Mouse (Mus musculus): ENCODE measurements around the gene Plekha6. TPM values are rescaled to one million over a fixed set of nuclear protein-coding genes. Genes with fewer than 3 reads are reported as not detected.

Plekha6 gene
- total and polyA plus RNA-seq, 3 experiments, result 11.8 to 28.5 TPM; not detected in 1

- no peak for DNase-seq (ENCODE audit: low read depth, low spot score)
- Histone ChIP-seq H3K27me3 (ENCODE audit: control insufficient read depth in 1 of 2, insufficient read depth in 2 of 2, low read length in 2 of 2) (no peaks in the 10 kb centered on the region), H3K27ac (ENCODE audit: control insufficient read depth, low read depth, low read length) (no peak overlapping the region), H3K4me1 (ENCODE audit: control insufficient read depth in 1 of 2, insufficient read depth in 2 of 2, low read length in 2 of 2) (no peaks in the 10 kb centered on the region), H3K4me3 (ENCODE audit: control insufficient read depth in 1 of 2, insufficient read depth in 1 of 2, low read depth in 2 of 2, low read length in 2 of 2) (no peak overlapping the region), H3K9ac (ENCODE audit: control insufficient read depth, low read depth, low read length, poor library complexity, severe bottlenecking) (no peak overlapping the region), H3K79me2 (ENCODE audit: control insufficient read depth, insufficient read depth, low read length, poor library complexity) (no peaks in the 10 kb centered on the region), H3K9me3 (replicated peaks; ENCODE audit: insufficient read depth, low read length) (no peaks in the 10 kb centered on the region), H3K36me3 (ENCODE audit: control insufficient read depth in 1 of 2, insufficient read depth in 2 of 2, low read length in 2 of 2) (no peaks in the 10 kb centered on the region)
- TF ChIP-seq CHD2 (IDR thresholded peaks at IDR 0.05; ENCODE audit: low read length) (no peak), TAL1 (IDR thresholded peaks at IDR 0.05; ENCODE audit: low read length) (no peak), ETS1 (IDR thresholded peaks at IDR 0.05; ENCODE audit: low read depth, low read length) (no peak), USF2 (IDR thresholded peaks at IDR 0.05; ENCODE audit: borderline replicate concordance in 1 of 2, insufficient read depth in 1 of 2, low read depth in 1 of 2, low read length in 2 of 2) (no peak), TCF12 (IDR thresholded peaks at IDR 0.05; ENCODE audit: low read depth, low read length) (no peak), SMC3 (IDR thresholded peaks at IDR 0.05; ENCODE audit: low read depth, low read length) (no peak), USF1 (IDR thresholded peaks at IDR 0.05; ENCODE audit: low read depth, low read length) (no peak), GATA1 (IDR thresholded peaks at IDR 0.05; ENCODE audit: low read depth, low read length) (no peak), POLR2AphosphoS2 (IDR thresholded peaks at IDR 0.05; ENCODE audit: low read length) (no peak), TBP (IDR thresholded peaks at IDR 0.05; ENCODE audit: low read depth, low read length) (no peak), MYB (IDR thresholded peaks at IDR 0.05; ENCODE audit: low read depth, low read length) (no peak), E2F4 (IDR thresholded peaks at IDR 0.05; ENCODE audit: borderline replicate concordance, low read depth, low read length) (no peak), MYC (IDR thresholded peaks at IDR 0.05; ENCODE audit: low read depth, low read length) (no peak), CHD1 (IDR thresholded peaks at IDR 0.05; ENCODE audit: low read depth, low read length) (no peak), MAX (IDR thresholded peaks at IDR 0.05; ENCODE audit: low read length) (no peak), POLR2A (IDR thresholded peaks at IDR 0.05; ENCODE audit: control insufficient read depth in 1 of 2, insufficient read depth in 1 of 2, low read depth in 1 of 2, low read length in 2 of 2, poor library complexity in 1 of 2) (no peak), MAZ (IDR thresholded peaks at IDR 0.05; ENCODE audit: low read depth, low read length) (no peak)
These were observed 45.0 kb downstream of the Plekha6 start for GRCm38 (mm10) chr1:133209036-133209435.

GRCm38 (mm10) chr1:133209482-133209881 is 45.5 kb downstream of the Plekha6 start:
- no peak for TF ChIP-seq TBP (IDR thresholded peaks at IDR 0.05; ENCODE audit: low read depth, low read length)
- TF ChIP-seq ETS1 (IDR thresholded peaks at IDR 0.05; ENCODE audit: low read depth, low read length), result no peak
- TF ChIP-seq GATA1 (IDR thresholded peaks at IDR 0.05; ENCODE audit: low read depth, low read length), result no peak
- TF ChIP-seq POLR2AphosphoS2 (IDR thresholded peaks at IDR 0.05; ENCODE audit: low read length), result no peak
- H3K9ac ChIP-seq (ENCODE audit: control insufficient read depth, low read depth, low read length, poor library complexity, severe bottlenecking), result no peak overlapping the region
- no peaks in the 10 kb centered on the region for H3K27me3 ChIP-seq (ENCODE audit: control insufficient read depth in 1 of 2, insufficient read depth in 2 of 2, low read length in 2 of 2)

More at GRCm38 (mm10) chr1:133209482-133209881, 45.5 kb downstream of the Plekha6 start:
- Histone ChIP-seq H3K4me1 (ENCODE audit: control insufficient read depth in 1 of 2, insufficient read depth in 2 of 2, low read length in 2 of 2) (no peaks in the 10 kb centered on the region), H3K4me3 (ENCODE audit: control insufficient read depth in 1 of 2, insufficient read depth in 1 of 2, low read depth in 2 of 2, low read length in 2 of 2) (no peak overlapping the region), H3K9me3 (replicated peaks; ENCODE audit: insufficient read depth, low read length) (no peaks in the 10 kb centered on the region), H3K79me2 (ENCODE audit: control insufficient read depth, insufficient read depth, low read length, poor library complexity) (no peaks in the 10 kb centered on the region), H3K36me3 (ENCODE audit: control insufficient read depth in 1 of 2, insufficient read depth in 2 of 2, low read length in 2 of 2) (no peaks in the 10 kb centered on the region), H3K27ac (ENCODE audit: control insufficient read depth, low read depth, low read length) (no peak overlapping the region)
- DNase-seq (ENCODE audit: low read depth, low spot score), result no peak

Data from MEL (cell line).